Mouse (Mus musculus) 3134 (cell line): ENCODE measurements around the gene Bzw1.
A peak's percentile ranks its signal among the peaks of the same experiment; 100 is the strongest.

Source experiments
- DNase-seq: peaks from one replicate; pipeline ENCODE4 v3.0.0-alpha.2; 2011; ENCODE audit warnings: low spot score; ENCODE audit not compliant: insufficient read length; ENCODE audit errors: extremely low read depth

Gene Bzw1

DNA sequence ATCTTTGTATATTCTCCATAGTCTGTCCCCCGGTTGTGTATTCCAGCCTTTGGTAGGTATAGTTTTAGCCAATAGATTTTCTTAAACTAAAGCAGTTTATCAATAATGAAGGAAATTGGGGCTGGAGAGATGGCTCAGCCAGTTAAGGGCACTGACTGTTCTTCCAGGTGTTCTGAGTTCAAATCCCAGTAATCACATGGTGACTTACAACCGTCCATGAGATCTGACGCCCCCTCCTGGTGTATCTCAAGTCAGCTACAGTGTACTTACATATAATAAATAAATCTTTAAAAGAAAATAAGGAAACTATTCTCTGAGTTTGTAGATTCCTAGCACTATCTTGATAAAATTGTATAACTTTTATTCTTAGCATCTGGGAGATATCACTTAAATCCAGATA, 2.6 kb downstream of the Bzw1 start:
- no peak for DNase-seq

DNA sequence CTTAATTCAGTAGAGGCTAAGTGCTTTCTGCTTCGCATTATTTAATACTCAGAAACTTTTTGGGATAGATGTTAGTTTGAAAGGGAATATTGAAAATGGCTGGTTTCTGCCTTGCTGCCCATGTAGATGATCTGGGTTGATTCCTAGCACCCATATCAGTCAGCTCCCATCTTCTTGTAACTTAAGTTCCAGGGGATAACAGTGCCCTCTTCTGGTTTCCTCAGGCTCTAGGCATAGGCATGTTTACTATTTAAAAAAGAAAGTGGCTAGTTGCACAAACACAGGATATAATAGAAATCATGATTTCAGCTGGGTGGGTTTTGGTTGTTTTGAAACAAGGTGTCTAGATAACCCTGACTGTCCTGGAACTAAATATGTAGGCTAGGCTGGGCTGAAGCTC, 3.5 kb downstream of the Bzw1 start:
- DNase-seq: no peak

DNA sequence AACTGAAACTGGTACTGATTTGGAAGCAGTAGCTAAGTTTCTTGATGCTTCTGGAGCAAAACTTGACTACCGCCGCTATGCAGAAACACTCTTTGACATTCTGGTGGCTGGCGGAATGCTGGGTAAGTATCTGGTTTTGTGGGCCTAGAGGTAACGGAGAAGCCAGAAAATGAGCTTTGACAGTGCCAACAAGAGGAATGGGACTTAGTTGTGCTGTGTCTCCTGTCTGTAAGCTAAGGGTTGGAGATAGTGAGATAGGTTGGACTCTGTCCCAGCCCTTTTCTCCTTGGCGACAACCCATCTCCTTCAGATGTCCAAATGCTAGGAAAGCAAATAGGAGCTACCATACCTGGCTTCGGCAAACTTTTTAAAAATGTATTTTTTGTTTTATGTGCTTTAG, 5.0 kb downstream of the Bzw1 start:
- no peak for DNase-seq

DNA sequence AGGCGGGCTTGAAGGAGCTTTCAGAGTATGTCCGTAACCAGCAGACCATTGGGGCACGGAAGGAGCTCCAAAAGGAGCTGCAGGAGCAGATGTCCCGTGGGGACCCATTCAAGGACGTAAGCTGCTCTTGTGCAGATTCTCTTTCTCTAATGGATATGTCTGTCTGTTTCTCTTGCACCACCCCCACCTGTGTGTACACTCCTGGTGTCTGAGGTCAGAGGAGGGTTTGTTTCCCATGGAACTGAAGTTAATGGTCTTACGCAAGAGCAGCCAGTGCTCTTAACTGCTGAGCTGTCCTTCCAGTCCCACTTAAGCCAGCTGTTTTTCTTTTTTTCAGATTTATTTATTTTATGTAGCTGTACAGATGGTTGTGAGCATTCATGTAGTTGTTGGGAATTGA, 8.7 kb downstream of the Bzw1 start:
- DNase-seq: no peak

DNA sequence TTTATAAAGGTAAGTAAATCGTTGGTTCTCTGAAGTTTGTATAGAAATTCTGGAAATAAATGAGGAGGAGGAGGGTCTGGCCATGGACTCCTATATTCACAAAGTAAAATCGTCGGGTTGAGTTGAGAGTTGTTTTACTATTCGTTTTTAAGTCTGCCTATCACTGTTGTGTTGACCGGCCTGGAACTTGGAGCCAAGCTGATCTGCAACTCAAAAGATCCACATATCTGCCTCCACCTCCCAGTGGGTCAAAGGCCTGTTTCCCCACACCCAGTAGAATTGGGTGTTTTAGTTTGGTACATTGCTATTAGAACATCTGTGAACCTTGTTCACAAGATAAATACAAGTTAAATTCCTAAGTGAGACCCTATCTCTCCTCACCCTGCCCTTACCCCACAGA, 11.0 kb downstream of the Bzw1 start:
- no peak for DNase-seq

DNA sequence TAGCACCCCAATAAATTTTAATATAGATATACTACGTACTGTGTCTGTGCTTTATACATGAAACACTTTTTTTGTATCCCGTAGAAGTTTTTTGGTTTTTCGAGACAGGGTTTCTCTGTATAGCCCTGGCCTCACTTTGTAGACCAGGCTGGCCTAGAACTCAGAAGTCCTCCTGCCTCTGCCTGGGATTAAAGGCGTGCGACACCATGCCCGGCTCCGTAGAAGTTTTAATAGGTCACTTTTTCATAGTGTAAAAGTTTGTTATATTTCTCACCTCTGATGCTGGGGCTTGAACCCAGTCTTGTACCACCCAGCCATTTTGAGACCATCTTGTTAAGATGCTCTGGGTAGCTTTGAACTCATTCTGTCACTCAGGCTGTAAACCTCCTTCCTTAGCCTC, 14.6 kb downstream of the Bzw1 start:
- DNase-seq: no peak

DNA sequence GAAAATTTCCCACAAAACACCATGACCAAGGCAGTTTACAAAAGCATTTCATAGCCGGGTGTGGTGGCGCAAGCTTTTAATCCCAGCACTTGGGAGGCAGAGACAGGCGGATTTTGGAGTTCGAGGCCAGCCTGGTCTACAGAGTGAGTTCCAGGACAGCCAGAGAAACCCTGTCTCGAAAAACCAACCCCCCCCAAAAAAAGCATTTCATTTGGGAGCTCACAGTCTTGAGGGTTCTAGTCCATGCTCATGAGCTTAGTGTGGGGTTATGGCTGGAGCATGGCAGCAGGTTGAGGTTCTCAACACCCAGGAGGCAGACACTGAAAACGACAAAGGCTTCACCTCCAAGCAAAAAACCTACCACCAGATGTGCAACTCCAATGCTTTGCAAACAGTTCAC, 15.4 kb downstream of the Bzw1 start:
- no peak for DNase-seq

DNA sequence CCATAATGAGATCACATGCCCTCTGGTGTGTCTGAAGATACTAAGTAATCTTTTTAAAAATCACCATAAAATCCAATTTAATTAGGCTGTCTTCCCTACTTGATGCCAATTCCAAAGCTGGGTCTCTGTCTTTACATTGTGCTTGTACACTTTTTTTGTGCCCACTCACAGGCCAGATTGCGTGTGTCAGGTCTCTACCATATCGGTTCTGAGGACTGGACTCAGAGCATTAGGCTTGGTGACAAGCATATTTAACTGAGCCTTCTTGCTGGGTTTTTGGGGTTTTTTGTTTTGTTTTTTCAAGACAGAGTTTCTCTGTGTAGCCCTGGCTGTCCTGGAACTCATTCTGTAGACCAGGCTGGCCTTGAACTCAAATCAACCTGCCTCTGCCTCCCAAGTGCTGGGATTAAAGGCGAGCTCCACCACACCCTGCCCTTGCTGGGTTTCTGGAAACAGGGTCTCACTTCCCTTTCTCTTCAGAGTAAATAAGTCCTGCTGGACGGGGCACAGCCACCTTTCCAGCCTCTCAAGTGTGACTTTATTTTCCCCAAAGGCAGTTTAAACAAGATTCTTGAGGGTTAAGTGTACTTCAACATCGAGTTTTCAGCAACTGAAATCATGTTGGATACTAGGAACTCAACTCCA, 17.0 kb downstream of the Bzw1 start:
- DNase-seq: no peak

DNA sequence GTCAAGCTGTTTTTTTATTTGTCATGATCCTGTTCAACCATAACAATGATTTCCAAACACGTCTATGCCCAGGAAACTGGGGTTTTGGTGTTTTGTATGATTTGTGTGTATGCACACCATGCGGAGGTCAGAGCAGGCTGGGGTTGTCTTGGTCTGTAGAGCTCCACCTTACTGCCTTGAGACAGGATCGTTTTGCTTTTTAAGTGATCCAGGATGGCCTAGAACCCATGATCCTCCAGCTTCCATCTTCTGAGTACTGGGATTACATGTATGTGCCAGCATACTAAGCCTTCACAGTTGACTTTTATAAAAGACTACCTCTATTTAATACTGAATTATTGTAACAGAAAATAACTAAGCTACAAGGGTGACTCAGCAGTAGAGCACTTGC, 17.5 kb downstream of the Bzw1 start:
- no peak for DNase-seq

DNA sequence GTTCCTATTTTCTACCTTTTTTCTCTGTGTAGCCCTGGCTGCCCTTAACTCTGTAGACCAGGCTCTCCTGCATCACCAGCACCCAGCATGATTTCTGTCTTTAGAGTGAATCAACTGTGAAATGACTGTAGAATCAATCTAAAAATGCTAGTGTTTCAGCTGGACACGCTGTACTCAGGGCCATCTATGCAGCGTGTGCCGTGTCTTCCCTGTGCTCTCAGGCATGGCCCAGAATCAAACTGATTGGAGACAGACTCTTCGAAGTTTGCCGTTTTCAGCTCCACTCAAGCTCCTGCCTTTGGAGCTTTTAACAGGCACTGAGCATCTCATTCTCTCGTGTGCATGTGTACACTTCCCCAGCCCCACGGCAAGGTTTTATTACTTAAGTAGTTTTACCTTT, 18.1 kb downstream of the Bzw1 start:
- no peak for DNase-seq

DNA sequence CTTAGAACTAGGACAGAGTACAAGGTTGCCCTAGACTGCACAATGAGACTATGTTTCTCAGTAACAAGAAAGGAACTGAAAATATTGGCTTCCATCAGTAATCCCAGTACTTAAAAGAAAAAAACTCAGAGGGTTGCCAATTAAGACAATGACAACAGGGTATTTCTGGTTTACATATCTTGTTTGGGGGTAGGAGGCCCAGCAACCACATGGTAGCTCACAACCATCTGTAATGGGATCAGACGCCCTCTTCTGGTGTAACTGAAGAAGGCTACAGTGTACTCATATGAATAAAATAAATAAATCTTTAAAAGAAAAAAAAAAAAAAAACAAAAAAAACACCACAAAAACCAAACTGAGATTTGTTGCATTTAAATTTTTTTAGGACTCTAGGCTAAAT, 22.7 kb downstream of the Bzw1 start:
- DNase-seq: no peak

DNA sequence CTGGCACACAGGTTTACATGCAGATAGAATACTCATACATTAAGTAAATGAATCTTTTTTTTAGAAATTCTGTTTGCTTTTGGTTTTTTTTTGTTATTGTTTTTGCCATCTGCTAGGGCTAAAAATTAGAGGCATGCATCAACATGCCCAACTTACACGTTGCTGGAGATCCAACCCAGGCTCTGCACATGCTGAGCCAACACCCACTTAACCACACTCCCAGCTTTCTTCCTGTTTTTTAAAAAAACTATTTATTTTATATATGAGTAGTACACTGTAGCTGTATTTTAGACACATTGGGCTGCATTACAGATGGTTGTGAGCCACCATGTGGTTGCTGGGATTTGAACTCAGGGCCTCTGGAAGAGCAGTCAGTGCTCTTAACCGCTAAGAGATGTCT, 23.4 kb downstream of the Bzw1 start:
- no peak for DNase-seq

DNA sequence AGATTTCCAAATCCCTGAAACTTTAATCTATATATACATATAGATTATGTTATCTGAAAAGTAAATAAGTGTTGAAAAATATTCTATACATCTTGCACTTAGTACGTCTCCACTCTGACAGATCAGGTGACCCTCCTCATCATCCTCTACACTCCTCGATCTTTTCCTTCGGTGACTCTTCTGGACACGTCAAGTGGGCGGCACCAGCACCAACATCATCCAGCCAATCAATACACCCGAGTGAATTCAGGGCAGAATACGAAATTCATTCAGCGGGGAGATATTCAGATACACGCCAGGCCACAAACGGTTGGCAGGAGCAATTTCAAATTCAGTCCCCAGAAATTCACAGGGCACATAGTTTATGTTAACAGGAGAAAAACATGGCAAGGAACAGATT, 27.3 kb downstream of the Bzw1 start:
- no peak for DNase-seq

DNA sequence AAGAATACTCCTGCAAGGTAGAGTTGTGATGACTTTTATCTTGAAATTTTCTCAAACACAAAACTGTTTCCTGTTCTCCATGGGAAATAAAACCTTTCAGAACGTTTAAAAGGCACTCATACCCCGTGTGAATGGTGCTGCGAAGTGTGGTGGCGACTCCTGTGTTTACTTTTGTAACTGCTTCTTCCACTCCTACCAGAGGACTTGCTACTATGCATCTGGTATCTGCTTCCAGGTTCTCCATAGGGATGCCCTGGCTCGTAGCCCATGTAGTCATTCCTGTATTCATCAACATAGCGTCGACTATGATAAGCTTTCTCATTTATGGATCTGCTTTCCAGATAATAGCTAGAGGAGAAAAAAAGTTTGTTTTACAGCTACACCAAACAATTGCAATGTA, 28.3 kb downstream of the Bzw1 start:
- DNase-seq: no peak

DNA sequence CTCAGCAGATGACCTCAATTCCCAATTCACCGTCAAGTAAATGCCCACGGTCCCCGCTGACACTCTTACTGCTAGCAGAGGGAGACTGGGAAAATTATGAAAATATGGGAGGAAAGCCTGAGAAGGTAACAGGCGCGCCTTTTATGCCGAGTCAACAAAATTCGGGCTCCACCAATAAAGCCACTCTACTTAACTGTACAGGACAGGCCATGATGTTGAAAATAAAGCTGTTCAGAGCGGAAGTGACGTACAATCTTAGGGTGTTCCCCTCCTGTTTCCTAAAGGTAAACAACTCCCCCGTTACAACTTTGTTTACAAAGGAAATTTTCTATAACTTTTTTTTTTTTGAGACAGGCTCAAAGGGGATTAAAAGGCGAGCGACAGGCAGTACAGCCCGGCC, 30.2 kb downstream of the Bzw1 start:
- no peak for DNase-seq

DNA sequence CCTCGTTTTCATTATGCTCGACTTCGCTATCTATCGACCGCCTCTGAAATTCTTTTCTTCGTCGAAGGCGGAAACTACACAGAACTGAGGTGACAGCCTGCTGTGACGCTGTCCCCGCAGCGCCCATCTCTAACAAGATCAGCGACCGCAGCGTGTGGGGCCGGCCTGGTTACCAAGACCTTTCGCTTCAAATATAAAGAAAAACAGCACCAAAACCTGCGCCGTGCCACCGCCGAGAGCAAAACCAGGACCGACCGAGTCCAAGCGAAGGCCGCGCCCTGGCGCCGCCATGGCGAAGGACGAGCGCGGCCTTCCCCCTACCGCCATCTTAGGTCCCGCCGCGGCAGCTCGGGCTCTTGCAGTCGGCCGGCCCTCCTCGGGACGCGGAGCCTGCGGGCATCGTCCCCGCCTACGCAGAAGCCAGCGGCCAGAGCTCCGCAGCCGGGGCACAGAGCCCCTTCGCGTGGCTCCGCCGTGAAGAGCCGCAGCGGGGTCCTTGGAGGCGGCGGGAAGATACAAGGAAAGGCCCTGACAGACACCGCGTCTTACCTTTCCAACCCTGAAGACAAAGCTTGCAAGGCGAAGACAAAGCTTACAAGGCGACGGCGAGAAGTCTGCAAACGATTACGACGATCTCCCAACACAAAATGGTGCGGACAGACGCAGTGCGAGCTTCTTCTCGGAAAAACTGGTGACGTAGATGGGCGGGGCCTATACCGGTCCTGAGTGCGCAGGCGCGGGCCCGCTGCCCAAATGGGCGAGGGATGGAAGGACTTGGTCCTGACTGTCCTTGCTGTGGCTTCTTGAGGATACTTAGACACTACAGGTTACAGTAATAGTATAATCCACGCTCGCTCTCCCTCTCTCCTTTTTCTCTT, 30.9 kb downstream of the Bzw1 start, which contains the start of gene Clk1:
TSS of gene Clk1 (minus strand) at position 696 of the 878 bp plus-strand sequence.
- peak; percentile 94 for DNase-seq

DNA sequence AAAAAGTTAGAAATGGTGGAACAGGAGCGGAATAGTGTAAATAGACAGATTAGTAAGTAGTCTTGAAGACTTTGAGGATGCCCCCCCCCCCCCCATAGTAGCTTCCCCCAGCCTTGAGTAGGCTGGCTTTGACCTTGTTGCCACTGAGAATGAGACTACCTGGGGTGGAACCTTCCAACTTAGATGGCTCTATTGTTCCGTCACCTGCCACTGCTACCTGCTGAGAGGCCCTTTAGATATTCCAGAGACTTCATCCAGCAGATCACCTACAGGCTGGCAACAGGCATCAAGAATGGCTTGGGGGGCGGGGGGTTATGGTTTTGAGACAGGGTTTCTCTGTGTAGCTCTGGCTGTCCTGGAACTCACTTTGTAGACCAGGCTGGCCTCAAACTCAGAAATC, 31.9 kb downstream of the Bzw1 start:
- DNase-seq: no peak

DNA sequence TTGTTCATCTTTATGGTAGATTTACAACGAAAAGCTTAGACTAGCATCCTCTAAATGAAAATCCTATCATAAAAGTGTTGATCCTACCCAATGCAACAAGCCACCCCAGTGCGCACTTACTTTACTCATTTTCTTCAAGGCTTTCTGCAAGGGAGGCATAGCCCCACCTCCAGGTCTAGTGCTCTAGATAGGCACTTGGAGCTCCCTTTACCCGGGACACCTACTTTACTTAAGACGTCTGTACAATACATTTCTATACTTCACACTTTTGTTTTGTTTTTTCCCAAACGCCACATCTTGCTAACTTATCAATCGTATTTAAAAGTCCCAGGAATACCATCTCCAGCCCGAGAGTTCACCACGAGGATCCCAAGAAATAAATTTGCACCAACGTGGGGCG, 52.0 kb downstream of the Bzw1 start:
- no peak for DNase-seq

DNA sequence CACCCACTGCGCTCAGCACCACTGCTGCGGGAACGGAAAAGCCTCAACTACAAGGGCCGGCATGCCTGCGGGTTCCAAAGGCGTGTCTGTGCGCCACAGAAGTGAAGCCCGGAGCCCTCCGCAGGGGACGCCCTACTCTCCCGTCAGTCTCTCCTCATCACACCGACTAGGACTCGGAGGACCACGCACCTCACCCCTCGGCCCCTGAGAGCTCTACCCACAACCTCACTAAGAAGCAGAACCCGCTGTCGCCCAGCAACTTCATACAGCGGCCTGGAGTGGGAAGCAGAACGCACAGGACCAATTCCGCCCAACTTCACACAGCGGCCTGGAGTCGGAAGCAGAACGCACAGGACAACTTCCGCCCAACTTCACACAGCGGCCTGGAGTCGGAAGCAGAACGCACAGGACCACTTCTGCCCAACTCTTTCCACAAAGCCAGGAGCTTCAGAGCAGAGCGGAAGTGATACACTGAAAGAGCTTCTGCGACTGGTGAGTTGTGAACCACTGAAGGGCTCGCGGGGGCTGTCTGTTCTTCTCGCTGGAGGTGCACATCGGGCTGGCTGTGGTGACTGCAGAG, 52.5 kb downstream of the Bzw1 start, which contains the start of the genes Nif3l1 and Ppil3:
TSS of gene Nif3l1 (plus strand) at position 9 of the 580 bp plus-strand sequence.
TSS of gene Ppil3 (minus strand) at position 344 of the 580 bp plus-strand sequence.
- peak; percentile 90 for DNase-seq

DNA sequence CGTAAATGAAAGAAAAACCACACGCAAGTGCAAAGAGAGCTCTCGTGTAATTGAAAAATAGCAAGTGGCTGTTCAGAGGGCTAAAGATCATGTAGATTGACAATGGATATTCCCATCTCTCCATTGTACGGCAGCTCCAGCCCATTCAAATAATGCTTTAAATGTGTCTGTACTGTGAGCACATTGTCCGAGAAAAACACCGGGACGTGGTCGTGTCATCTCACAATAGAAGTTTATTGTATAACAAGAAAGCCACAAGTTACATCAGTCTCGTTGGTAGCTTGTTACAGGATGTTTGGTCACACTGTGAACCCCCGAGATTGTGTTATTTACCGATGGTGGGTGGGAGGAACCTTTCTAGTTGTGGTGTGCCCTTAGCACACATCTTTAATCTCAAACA, 53.2 kb downstream of the Bzw1 start:
- DNase-seq: no peak

DNA sequence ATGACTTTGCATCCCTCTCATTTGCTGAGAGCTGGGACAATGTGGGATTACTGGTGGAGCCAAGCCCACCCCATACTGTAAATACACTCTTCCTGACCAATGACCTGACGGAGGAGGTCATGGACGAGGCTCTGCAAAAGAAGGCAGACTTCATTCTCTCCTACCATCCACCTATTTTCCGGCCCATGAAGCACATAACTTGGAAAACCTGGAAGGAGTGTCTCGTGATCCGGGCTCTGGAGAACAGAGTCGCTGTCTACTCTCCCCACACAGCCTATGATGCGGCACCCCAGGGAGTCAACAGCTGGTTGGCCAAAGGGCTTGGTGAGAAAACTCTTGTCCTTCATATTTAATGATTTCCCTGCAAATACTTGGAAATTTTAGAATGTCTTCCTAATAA, 55.1 kb downstream of the Bzw1 start:
- no peak for DNase-seq

DNA sequence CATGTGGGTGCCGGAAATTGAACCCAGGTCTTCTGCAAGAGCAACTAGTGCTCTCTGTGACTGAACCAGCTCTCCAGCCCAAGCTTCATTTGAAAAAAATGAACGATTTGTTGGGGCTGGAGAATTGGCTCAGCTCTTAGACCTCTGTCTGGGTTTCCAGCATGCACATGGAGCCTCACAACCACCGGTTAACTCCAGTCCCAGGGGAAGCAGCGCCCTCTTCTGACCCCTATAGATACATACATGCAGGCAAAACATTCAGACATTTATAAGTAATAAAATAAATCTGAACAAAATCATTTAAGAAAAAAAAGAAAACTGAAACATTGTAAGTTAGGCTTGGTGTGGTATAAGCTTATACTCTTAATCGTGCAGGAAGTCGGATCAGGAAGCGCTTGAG, 55.7 kb downstream of the Bzw1 start:
- no peak for DNase-seq
